Mouse (Mus musculus) T-cell, adult 2 months (primary cell): ENCODE data around the gene Nedd9.

ENCODE experiments used
- DNase-seq: peaks from one replicate; pipeline ENCODE4 v3.0.0; 2022; ENCODE audit warnings: low spot score

The Nedd9 gene

GRCm38 (mm10) chr13:41410191-41411074, 76.7 kb downstream of the Nedd9 start:
- no peak for DNase-seq

GRCm38 (mm10) chr13:41409291-41409690, 77.9 kb downstream of the Nedd9 start:
- no peak for DNase-seq

- DNase-seq = no peak
These were observed 78.7 kb downstream of the Nedd9 start for GRCm38 (mm10) chr13:41408374-41408952.

- DNase-seq = no peak
These were observed 82.2 kb downstream of the Nedd9 start for GRCm38 (mm10) chr13:41405009-41405408.

GRCm38 (mm10) chr13:41403838-41404237, 83.3 kb downstream of the Nedd9 start:
- no peak for DNase-seq

- DNase-seq = no peak
These were observed 84.6 kb downstream of the Nedd9 start for GRCm38 (mm10) chr13:41402441-41403003.

- no peak for DNase-seq
These were observed 85.4 kb downstream of the Nedd9 start for GRCm38 (mm10) chr13:41401775-41402174.

- no peak for DNase-seq
These were observed 86.9 kb downstream of the Nedd9 start for GRCm38 (mm10) chr13:41400289-41400688.

- no peak for DNase-seq
These were observed 95.0 kb downstream of the Nedd9 start for GRCm38 (mm10) chr13:41392191-41392590.

- DNase-seq = no peak
These were observed 96.5 kb downstream of the Nedd9 start for GRCm38 (mm10) chr13:41390698-41391097.

GRCm38 (mm10) chr13:41386581-41386980, 100.6 kb downstream of the Nedd9 start:
- DNase-seq = no peak

- DNase-seq = no peak
These were observed 102.3 kb downstream of the Nedd9 start for GRCm38 (mm10) chr13:41384896-41385295.

GRCm38 (mm10) chr13:41382635-41383034, 104.5 kb downstream of the Nedd9 start:
- no peak for DNase-seq

GRCm38 (mm10) chr13:41381806-41382546, 105.2 kb downstream of the Nedd9 start:
- peak; percentile 61 for DNase-seq

- peak; percentile 81 for DNase-seq
These were observed 105.9 kb downstream of the Nedd9 start for GRCm38 (mm10) chr13:41381041-41381805.

GRCm38 (mm10) chr13:41379951-41380465, 107.2 kb downstream of the Nedd9 start:
- no peak for DNase-seq

- no peak for DNase-seq
These were observed 108.7 kb downstream of the Nedd9 start for GRCm38 (mm10) chr13:41378462-41378861.

GRCm38 (mm10) chr13:41377856-41378255, 109.3 kb downstream of the Nedd9 start:
- DNase-seq = no peak

GRCm38 (mm10) chr13:41377011-41377431, 110.1 kb downstream of the Nedd9 start:
- DNase-seq = no peak

- no peak for DNase-seq
These were observed 111.1 kb downstream of the Nedd9 start for GRCm38 (mm10) chr13:41376111-41376510.

- DNase-seq = no peak
These were observed 111.5 kb downstream of the Nedd9 start for GRCm38 (mm10) chr13:41375696-41376095.
